Mouse (Mus musculus) spleen, adult 2 months (tissue): ENCODE results near the gene Pou2f3.

Experiments
- CTCF ChIP-seq: fragments of 200-500 bp; IDR thresholded peaks from 2 replicates; pipeline ENCODE4 v1.5.1; 2011; ENCODE audit warnings: mild to moderate bottlenecking, inconsistent platforms; ENCODE audit not compliant: insufficient read depth, insufficient read length, insufficient replicate concordance; ENCODE audit errors: extremely low read depth
- POLR2A ChIP-seq: fragments of 200-500 bp; IDR thresholded peaks from 2 replicates; pipeline ENCODE4 v1.6.1; 2011; ENCODE audit warnings: low read depth, low read length, inconsistent platforms

DNA sequence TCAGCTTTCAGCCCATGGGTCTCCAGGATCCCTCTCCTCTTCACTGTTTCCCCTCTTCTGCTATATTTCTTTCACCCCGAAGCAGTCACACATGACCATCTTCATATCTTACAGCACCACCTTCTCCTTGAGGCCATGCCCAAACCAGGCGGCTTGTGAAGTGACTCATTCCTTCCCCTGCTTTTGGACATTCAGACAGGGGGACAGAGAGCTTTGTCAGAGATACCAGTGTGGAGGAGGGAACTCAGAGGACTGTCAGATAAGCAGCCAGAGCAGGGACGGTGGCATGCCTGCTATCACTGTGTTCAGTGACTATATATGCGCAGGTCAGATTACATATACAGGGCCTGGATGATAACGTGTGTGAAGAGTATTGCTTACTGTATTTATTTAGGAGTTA, 24.3 kb upstream of the Pou2f3 start:
- TF ChIP-seq CTCF (no peak), POLR2A (no peak)
